Mouse (Mus musculus) forebrain, embryonic 13.5 days (tissue): Measurements from ENCODE around the gene Sec16a. TPM values are rescaled to one million over a fixed set of nuclear protein-coding genes. Genes with fewer than 3 reads are reported as not detected.

Experiments used
- ATAC-seq: fragments of 200-750 bp; cut with Nextera tagmentation; 2 replicates; pipeline ENCODE4 v1.8.0; 2017
- H3K27ac ChIP-seq: fragments of 300-500 bp; sonication (generic); 2 replicates; pipeline ENCODE4 v1.5.1; 2015; ENCODE audit warnings: inconsistent platforms, mild to moderate bottlenecking, moderate library complexity
- H3K27me3 ChIP-seq: fragments of 300-500 bp; sonication (generic); 2 replicates; pipeline ENCODE4 v1.6.1; 2015; ENCODE audit warnings: mild to moderate bottlenecking, inconsistent platforms
- H3K36me3 ChIP-seq: fragments of 300-500 bp; sonication (generic); 2 replicates; pipeline ENCODE4 v1.6.1; 2015; ENCODE audit warnings: mild to moderate bottlenecking, inconsistent platforms; ENCODE audit not compliant: poor library complexity, severe bottlenecking
- H3K4me1 ChIP-seq: fragments of 300-500 bp; sonication (generic); 2 replicates; pipeline ENCODE4 v1.6.1; 2015; ENCODE audit warnings: inconsistent platforms
- H3K4me2 ChIP-seq: fragments of 300-500 bp; sonication (generic); 2 replicates; pipeline ENCODE4 v1.6.1; 2015; ENCODE audit warnings: inconsistent platforms, mild to moderate bottlenecking, moderate library complexity
- H3K4me3 ChIP-seq: fragments of 300-500 bp; sonication (generic); 2 replicates; pipeline ENCODE4 v1.5.1; 2015; ENCODE audit warnings: mild to moderate bottlenecking, inconsistent platforms
- H3K9ac ChIP-seq: fragments of 300-500 bp; sonication (generic); 2 replicates; pipeline ENCODE4 v1.6.1; 2015; ENCODE audit warnings: mild to moderate bottlenecking, inconsistent platforms
- H3K9me3 ChIP-seq: fragments of 300-500 bp; sonication (generic); replicated peaks from 2 replicates; pipeline ENCODE4 v1.6.1; 2016; ENCODE audit warnings: inconsistent platforms
- WGBS: fragments of 180-500 bp; shearing (Covaris S2); methylation state at CpG from one replicate; pipeline ENCODE4 v1.1.7; 2015; 5-methylcytosine and 5-hydroxymethylcytosine counted together
- polyA plus RNA-seq: library from polyadenylated mRNA; unstranded; fragments of >200 nt; fragmentation: Nextera tagmentation; extraction: Ambion mirVana; gene quantifications from 2 replicates; pipeline ENCODE4 v1.2.1, GENCODE M21; 2015

Sec16a gene
- polyA plus RNA-seq, 1 experiment from 2014 or later, result 16.9 TPM

DNA sequence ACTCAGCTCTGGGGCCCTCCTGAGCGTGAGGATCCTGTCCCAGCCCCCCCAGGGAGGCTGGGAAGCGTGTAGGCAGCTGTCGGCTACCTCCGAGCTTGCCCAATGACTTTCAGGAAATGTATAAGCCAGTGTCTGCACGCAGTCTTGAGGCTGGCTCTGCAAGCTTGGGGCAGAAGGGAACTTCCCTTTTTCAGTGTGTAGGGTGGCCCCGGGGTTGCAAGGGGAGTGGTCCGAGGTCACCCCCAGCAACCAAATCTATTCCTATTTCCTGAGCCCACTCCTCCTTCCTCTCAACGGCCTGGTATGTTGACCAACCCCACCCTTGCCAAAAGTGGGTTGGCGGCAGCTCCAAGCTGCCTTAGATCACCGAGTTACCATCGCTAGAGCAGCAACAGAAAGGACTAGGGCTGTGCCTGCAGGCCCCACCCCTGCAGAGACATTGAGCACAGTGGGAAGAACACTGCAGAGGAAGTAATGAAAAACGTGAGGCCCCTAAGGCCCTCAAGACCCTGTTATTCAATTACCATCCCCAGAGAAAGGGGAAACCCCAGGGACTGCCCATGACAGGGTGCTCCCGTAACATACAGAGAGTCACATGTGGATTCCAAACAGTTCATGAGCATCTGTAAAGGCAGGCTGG is 38.3 kb upstream of the Sec16a start:
- 70% methylated on average over 13 of the region's 13 CpGs for WGBS
- H3K4me1 ChIP-seq, result peaks cover 85% of the 10 kb centered on the region
- no peaks in the 10 kb centered on the region for H3K9me3 ChIP-seq
- ATAC-seq, result no peak
- H3K36me3 ChIP-seq, result peaks cover 69% of the 10 kb centered on the region
- no peaks in the 10 kb centered on the region for H3K27me3 ChIP-seq
- no peak overlapping the region; the same call in 1 of the 2 replicates for H3K4me3 ChIP-seq
- no peak overlapping the region for H3K4me2 ChIP-seq
- peak overlapping the region; percentile 37 for H3K9ac ChIP-seq
- peak overlapping the region; percentile 99 for H3K27ac ChIP-seq

GRCm38 (mm10) chr2:26482824-26483223 is 37.8 kb upstream of the Sec16a start:
- Histone ChIP-seq H3K9ac (peak overlapping the region; percentile 18; the same call in 1 of the 2 replicates), H3K36me3 (peaks cover 75% of the 10 kb centered on the region), H3K4me1 (peaks cover 80% of the 10 kb centered on the region), H3K4me2 (no peak overlapping the region), H3K4me3 (no peak overlapping the region), H3K27me3 (no peaks in the 10 kb centered on the region), H3K9me3 (no peaks in the 10 kb centered on the region), H3K27ac (peak overlapping the region; percentile 99)
- ATAC-seq, result no peak
- 96% methylated on average over 3 of the region's 3 CpGs for WGBS

- Histone ChIP-seq H3K4me3 (no peak overlapping the region), H3K4me2 (no peak overlapping the region), H3K4me1 (peaks cover 73% of the 10 kb centered on the region), H3K36me3 (peaks cover 84% of the 10 kb centered on the region), H3K9ac (peak overlapping the region; percentile 18), H3K9me3 (no peaks in the 10 kb centered on the region), H3K27ac (peak overlapping the region; percentile 99), H3K27me3 (no peaks in the 10 kb centered on the region)
- 76% methylated on average over 10 of the region's 10 CpGs for WGBS
- ATAC-seq, result no peak
Observed at GRCm38 (mm10) chr2:26481724-26482495, 36.9 kb upstream of the Sec16a start.

DNA sequence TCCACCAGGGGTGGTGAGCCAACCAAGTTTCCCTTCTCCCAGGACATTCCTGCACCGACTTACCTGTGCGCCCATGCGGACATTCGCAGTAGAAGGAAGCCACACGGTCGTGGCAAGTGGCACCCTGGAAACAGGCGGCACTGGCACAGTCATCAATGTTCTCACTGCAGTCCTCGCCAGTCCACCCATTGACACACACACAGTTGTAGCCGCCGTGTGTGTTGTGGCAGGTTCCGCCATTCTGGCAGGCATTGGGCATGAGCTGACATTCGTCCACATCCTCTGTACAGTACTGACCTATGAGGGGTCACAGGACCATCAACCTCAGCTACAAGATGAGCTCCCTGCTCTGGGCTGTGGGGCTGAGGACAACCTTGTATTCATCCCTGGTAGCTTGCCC is 35.9 kb upstream of the Sec16a start:
- peak overlapping the region; percentile 99; the same call in 1 of the 2 replicates for H3K27ac ChIP-seq
- no peaks in the 10 kb centered on the region for H3K9me3 ChIP-seq
- H3K4me2 ChIP-seq, result no peak overlapping the region
- no peak for ATAC-seq
- peaks cover 73% of the 10 kb centered on the region for H3K4me1 ChIP-seq
- H3K9ac ChIP-seq, result no peak overlapping the region
- WGBS, result 95% methylated on average over 12 of the region's 12 CpGs
- H3K27me3 ChIP-seq, result no peaks in the 10 kb centered on the region
- peaks cover 94% of the 10 kb centered on the region for H3K36me3 ChIP-seq
- H3K4me3 ChIP-seq, result no peak overlapping the region

DNA sequence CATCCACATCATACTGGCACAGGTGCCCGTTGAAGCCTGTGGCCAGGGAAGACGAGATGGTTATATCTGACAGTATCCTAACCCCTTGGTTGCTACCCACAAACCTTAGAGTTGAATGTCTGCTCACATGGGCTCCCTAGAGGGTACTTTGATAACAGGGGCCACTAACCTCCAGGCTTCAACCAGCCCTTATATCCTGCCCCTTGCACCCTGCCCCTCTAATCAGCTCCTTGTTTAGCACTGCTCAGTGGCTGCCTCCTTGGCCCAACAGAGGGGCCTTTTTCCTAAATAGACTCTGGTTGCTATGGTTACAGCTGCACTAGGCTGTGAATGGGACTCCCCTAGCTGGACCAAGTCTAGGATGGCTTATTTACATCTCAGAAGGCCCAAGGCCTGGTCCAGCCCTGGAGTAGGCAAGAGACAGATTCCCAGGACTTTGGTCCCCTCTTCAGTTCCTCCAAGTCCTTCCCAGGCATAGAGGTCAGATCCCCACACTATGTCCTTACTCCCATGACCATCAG is 33.7 kb upstream of the Sec16a start:
- H3K9ac ChIP-seq, result no peak overlapping the region

DNA sequence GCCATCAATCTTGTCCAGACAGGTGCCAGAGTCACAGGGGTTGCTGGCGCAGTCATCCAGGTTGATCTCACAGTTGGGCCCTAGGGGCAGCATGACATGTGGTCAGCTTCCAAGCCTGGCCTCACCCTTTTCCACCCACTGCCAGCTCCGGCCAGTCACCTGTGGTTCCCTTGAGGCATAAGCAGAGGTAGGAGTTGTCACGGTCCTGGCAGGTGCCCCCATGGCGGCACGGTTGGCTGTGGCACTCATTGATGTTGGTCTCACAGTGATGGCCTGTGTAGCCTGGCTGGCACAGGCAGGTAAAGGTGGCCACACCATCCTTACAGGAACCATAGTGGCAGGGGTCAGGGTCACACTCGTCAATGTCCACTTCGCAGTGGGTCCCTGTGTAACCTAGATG is 32.9 kb upstream of the Sec16a start:
- no peak overlapping the region for H3K4me3 ChIP-seq
- H3K27ac ChIP-seq, result 0 out of 2 replicates have a peak overlapping the region, but pooled peaks have one; percentile 88
- H3K36me3 ChIP-seq, result peaks cover 100% of the 10 kb centered on the region

More for the DNA sequence above, 33.7 kb upstream of the Sec16a start:
- Histone ChIP-seq H3K27ac (peak overlapping the region; percentile 37), H3K4me2 (no peak overlapping the region), H3K4me1 (peaks cover 63% of the 10 kb centered on the region), H3K36me3 (peaks cover 100% of the 10 kb centered on the region), H3K4me3 (no peak overlapping the region), H3K9me3 (no peaks in the 10 kb centered on the region), H3K27me3 (no peaks in the 10 kb centered on the region)
- peak; percentile 58; the same call in 1 of the 2 replicates for ATAC-seq
- WGBS, result 66% methylated on average over 2 of the region's 2 CpGs

DNA sequence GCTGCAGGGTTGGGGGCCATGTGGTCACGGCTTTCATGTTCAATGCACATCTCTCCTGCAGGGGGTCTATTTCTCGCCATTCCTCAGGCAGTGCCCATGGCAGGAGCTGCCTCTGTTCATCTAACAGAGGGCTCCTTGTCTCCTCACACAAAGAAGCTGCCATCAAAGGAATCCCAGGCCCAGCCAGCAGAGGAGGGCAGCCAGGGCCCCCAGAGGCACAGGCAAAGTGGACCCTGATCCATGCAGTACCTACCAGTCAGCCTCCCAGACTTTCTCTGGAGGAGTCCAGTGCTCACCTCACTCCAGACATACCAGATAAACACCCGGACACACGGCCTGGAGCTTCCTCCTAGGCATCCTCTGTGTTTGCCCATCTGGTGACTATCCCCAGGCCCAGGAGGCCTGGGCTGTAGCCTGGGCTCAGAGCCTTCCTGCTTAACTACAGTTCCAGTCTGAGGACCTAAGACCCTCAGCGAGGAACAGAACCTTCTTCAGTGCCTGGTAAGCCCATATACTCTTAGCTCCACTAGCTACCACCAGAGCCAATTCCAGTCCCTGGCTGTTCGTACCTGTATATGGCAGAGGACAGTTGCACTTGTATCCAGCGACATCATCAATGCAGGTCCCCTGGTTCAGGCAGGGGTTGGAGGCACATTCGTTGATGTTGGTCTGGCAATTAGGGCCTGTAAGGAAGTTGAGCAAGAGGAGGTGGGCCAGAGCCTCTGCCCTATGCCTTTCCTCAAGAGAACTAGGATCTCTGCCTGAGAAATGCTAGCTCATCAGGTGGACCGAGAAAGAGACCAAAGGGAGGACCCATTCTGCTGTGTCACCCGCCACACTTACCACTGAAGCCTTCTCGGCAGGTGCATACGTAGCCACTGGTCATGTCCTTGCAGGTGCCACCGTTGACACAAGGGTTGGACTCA is 30.8 kb upstream of the Sec16a start:
- peaks cover 100% of the 10 kb centered on the region for H3K36me3 ChIP-seq
- H3K4me1 ChIP-seq, result peaks cover 51% of the 10 kb centered on the region
- H3K9me3 ChIP-seq, result no peaks in the 10 kb centered on the region
- no peak overlapping the region for H3K4me3 ChIP-seq
- peak overlapping the region; percentile 49 for H3K9ac ChIP-seq
- ATAC-seq, result peak; percentile 73
- 0 out of 2 replicates have a peak overlapping the region, but pooled peaks have one; percentile 4 for H3K4me2 ChIP-seq
- 63% methylated on average over 13 of the region's 13 CpGs for WGBS
- no peaks in the 10 kb centered on the region for H3K27me3 ChIP-seq
- H3K27ac ChIP-seq, result peak overlapping the region; percentile 88

More for the DNA sequence above, 32.9 kb upstream of the Sec16a start:
- ATAC-seq, result no peak
- WGBS, result 93% methylated on average over 7 of the region's 7 CpGs
- no peak overlapping the region for H3K4me2 ChIP-seq
- H3K27me3 ChIP-seq, result no peaks in the 10 kb centered on the region
- no peaks in the 10 kb centered on the region for H3K9me3 ChIP-seq
- H3K9ac ChIP-seq, result no peak overlapping the region
- H3K4me1 ChIP-seq, result peaks cover 55% of the 10 kb centered on the region

- no peaks in the 10 kb centered on the region for H3K9me3 ChIP-seq
- H3K27me3 ChIP-seq, result no peaks in the 10 kb centered on the region
- WGBS, result 38% methylated on average over 9 of the region's 9 CpGs
- H3K4me1 ChIP-seq, result peaks cover 48% of the 10 kb centered on the region
- no peak overlapping the region for H3K4me2 ChIP-seq
- H3K27ac ChIP-seq, result peak overlapping the region; percentile 88
- H3K4me3 ChIP-seq, result no peak overlapping the region
- H3K36me3 ChIP-seq, result peaks cover 100% of the 10 kb centered on the region
- peak overlapping the region; percentile 49; the same call in 1 of the 2 replicates for H3K9ac ChIP-seq
- no peak for ATAC-seq
Observed at GRCm38 (mm10) chr2:26474789-26475504, 29.9 kb upstream of the Sec16a start.

GRCm38 (mm10) chr2:26472312-26473090 is 27.5 kb upstream of the Sec16a start:
- no peak overlapping the region for H3K4me2 ChIP-seq
- no peak overlapping the region for H3K4me3 ChIP-seq
- 89% methylated on average over 11 of the region's 11 CpGs for WGBS
- peaks cover 100% of the 10 kb centered on the region for H3K36me3 ChIP-seq
- H3K9me3 ChIP-seq, result no peaks in the 10 kb centered on the region
- no peaks in the 10 kb centered on the region for H3K27me3 ChIP-seq
- no peak overlapping the region for H3K9ac ChIP-seq
- ATAC-seq, result no peak
- H3K4me1 ChIP-seq, result peaks cover 31% of the 10 kb centered on the region
- H3K27ac ChIP-seq, result no peak overlapping the region

GRCm38 (mm10) chr2:26471652-26472285 is 26.8 kb upstream of the Sec16a start:
- no peak overlapping the region for H3K27ac ChIP-seq
- peaks cover 100% of the 10 kb centered on the region for H3K36me3 ChIP-seq
- H3K4me3 ChIP-seq, result no peak overlapping the region
- WGBS, result 90% methylated on average over 6 of the region's 6 CpGs
- ATAC-seq, result no peak
- no peak overlapping the region for H3K4me2 ChIP-seq
- H3K4me1 ChIP-seq, result peaks cover 28% of the 10 kb centered on the region
- no peaks in the 10 kb centered on the region for H3K27me3 ChIP-seq
- H3K9me3 ChIP-seq, result no peaks in the 10 kb centered on the region
- no peak overlapping the region for H3K9ac ChIP-seq
